Mouse (Mus musculus) ES-Bruce4 (cell line): ENCODE measurements around the gene Prl7d1. TPM values are rescaled to one million over a fixed set of nuclear protein-coding genes. Genes with fewer than 3 reads are reported as not detected.
"Not testable (repeated sequence)": the region's sequence is repeated elsewhere in the genome, so short reads cannot be mapped to it uniquely, and the experiment has no call there.

Experiments
- H3K27ac ChIP-seq: 2 replicates; pipeline ENCODE4 v1.5.1; 2012; ENCODE audit warnings: low read length, inconsistent platforms; ENCODE audit not compliant: insufficient read depth
- H3K27me3 ChIP-seq: 2 replicates; pipeline ENCODE4 v1.6.1; 2012; ENCODE audit warnings: mild to moderate bottlenecking, low read length, inconsistent platforms; ENCODE audit not compliant: control insufficient read depth, poor library complexity, insufficient read depth, severe bottlenecking
- H3K36me3 ChIP-seq: 2 replicates; pipeline ENCODE4 v1.6.1; 2012; ENCODE audit warnings: inconsistent platforms, mild to moderate bottlenecking, low read length, moderate library complexity; ENCODE audit not compliant: control insufficient read depth, poor library complexity, insufficient read depth, severe bottlenecking
- H3K4me1 ChIP-seq: one replicate; pipeline ENCODE4 v1.8.1; 2011; ENCODE audit warnings: low read length; ENCODE audit not compliant: control insufficient read depth, insufficient read depth
- H3K4me3 ChIP-seq: 2 replicates; pipeline ENCODE4 v1.5.1; 2011; ENCODE audit warnings: low read depth, mild to moderate bottlenecking, low read length
- H3K9ac ChIP-seq: 2 replicates; pipeline ENCODE4 v1.6.1; 2012; ENCODE audit warnings: low read depth, mild to moderate bottlenecking, inconsistent platforms; ENCODE audit not compliant: poor library complexity, severe bottlenecking
- H3K9me3 ChIP-seq: replicated peaks from 2 replicates; pipeline ENCODE4 v1.6.1; 2012; ENCODE audit warnings: mild to moderate bottlenecking, low read length, inconsistent platforms; ENCODE audit not compliant: control insufficient read depth, poor library complexity, insufficient read depth, severe bottlenecking
- CTCF ChIP-seq: IDR thresholded peaks from one replicate; pipeline ENCODE4 v1.8.1; 2011; ENCODE audit warnings: low read depth, low read length
- EP300 ChIP-seq: IDR thresholded peaks from 2 replicates; pipeline ENCODE4 v1.6.1; 2011; ENCODE audit warnings: low read depth, low read length; ENCODE audit not compliant: insufficient read depth
- POLR2A ChIP-seq: IDR thresholded peaks from one replicate; pipeline ENCODE4 v1.8.1; 2011; ENCODE audit warnings: low read length; ENCODE audit not compliant: insufficient read depth
- polyA plus RNA-seq: library from polyadenylated mRNA; stranded (reverse); fragments of >200 nt; gene quantifications from 2 replicates; pipeline ENCODE4 v1.2.4, GENCODE M21; 2011; ENCODE audit warnings: low read depth; ENCODE audit not compliant: missing spikeins, insufficient read depth, insufficient read length

Gene Prl7d1
- 1.2 TPM in 2 replicates for polyA plus RNA-seq

- Histone ChIP-seq H3K27me3 (no peaks in the 10 kb centered on the region), H3K9me3 (no peaks in the 10 kb centered on the region), H3K4me1 (no peaks in the 10 kb centered on the region), H3K27ac (no peak within 1 kb of the TSS), H3K9ac (no peak within 1 kb of the TSS), H3K36me3 (no peaks in the 10 kb centered on the region), H3K4me3 (no peak within 1 kb of the TSS)
- TF ChIP-seq POLR2A (no peak), EP300 (no peak), CTCF (no peak)
Observed at GRCm38 (mm10) chr13:27716636-27717035, at the start of gene Prl7d1. Gene Prl7d1 (minus strand): TSS chr13:27716736.

GRCm38 (mm10) chr13:27734512-27735186 lies 18.1 kb upstream of the Prl7d1 start:
- TF ChIP-seq CTCF (no peak), EP300 (no peak), POLR2A (no peak)
- H3K27ac ChIP-seq = no peak overlapping the region
- no peaks in the 10 kb centered on the region for H3K9me3 ChIP-seq
- no peaks in the 10 kb centered on the region for H3K4me1 ChIP-seq
- H3K36me3 ChIP-seq = no peaks in the 10 kb centered on the region
- no peak overlapping the region for H3K4me3 ChIP-seq
- H3K9ac ChIP-seq = no peak overlapping the region
- H3K27me3 ChIP-seq = no peaks in the 10 kb centered on the region

GRCm38 (mm10) chr13:27730286-27730959 lies 13.9 kb upstream of the Prl7d1 start:
- not testable (repeated sequence) for H3K9me3 ChIP-seq, H3K27me3 ChIP-seq, H3K4me1 ChIP-seq, H3K9ac ChIP-seq, H3K36me3 ChIP-seq, H3K4me3 ChIP-seq, H3K27ac ChIP-seq

- H3K4me3 ChIP-seq, H3K9ac ChIP-seq, H3K9me3 ChIP-seq, H3K4me1 ChIP-seq, H3K27me3 ChIP-seq, H3K27ac ChIP-seq, H3K36me3 ChIP-seq: not testable (repeated sequence)
Observed at GRCm38 (mm10) chr13:27725057-27725456, 8.5 kb upstream of the Prl7d1 start.

GRCm38 (mm10) chr13:27706521-27706920 lies 10.0 kb downstream of the Prl7d1 start:
- no peaks in the 10 kb centered on the region for H3K4me1 ChIP-seq

GRCm38 (mm10) chr13:27667936-27668335 lies 48.6 kb downstream of the Prl7d1 start, which contains the start of gene Prl7a2:
Gene Prl7a2 (minus strand): TSS chr13:27668036.
- no peaks in the 10 kb centered on the region for H3K9me3 ChIP-seq

More at GRCm38 (mm10) chr13:27706521-27706920, 10.0 kb downstream of the Prl7d1 start:
- no peak overlapping the region for H3K4me3 ChIP-seq
- no peaks in the 10 kb centered on the region for H3K9me3 ChIP-seq
- H3K27me3 ChIP-seq = no peaks in the 10 kb centered on the region
- no peak overlapping the region for H3K9ac ChIP-seq
- no peak for TF ChIP-seq EP300
- TF ChIP-seq POLR2A = no peak
- TF ChIP-seq CTCF = no peak
- H3K36me3 ChIP-seq = no peaks in the 10 kb centered on the region
- no peak overlapping the region for H3K27ac ChIP-seq

More at GRCm38 (mm10) chr13:27667936-27668335, 48.6 kb downstream of the Prl7d1 start, which contains the start of gene Prl7a2:
- no peak for TF ChIP-seq POLR2A
- TF ChIP-seq EP300 = no peak
- no peak for TF ChIP-seq CTCF
- Histone ChIP-seq H3K4me1 (no peaks in the 10 kb centered on the region), H3K9ac (no peak within 1 kb of the TSS), H3K27me3 (no peaks in the 10 kb centered on the region), H3K4me3 (no peak within 1 kb of the TSS), H3K36me3 (no peaks in the 10 kb centered on the region), H3K27ac (no peak within 1 kb of the TSS)
